Mouse (Mus musculus) cerebellum, postnatal 4 days (tissue): ENCODE measurements at regions not wholly inside any gene's neighbourhood (a gene's known extent, or its start where the extent isn't known, plus 50 kb on each side); places are given as distances from the start of the nearest gene placed in this dataset.
A peak's percentile ranks its signal among the peaks of the same experiment; 100 is the strongest.

Experiments used
- DNase-seq, 2 experiments: peaks; one replicate each; pipeline ENCODE4 v3.0.0; 2022; ENCODE audit warnings: low spot score in 2 of 2, mixed read lengths in 1 of 2

DNA sequence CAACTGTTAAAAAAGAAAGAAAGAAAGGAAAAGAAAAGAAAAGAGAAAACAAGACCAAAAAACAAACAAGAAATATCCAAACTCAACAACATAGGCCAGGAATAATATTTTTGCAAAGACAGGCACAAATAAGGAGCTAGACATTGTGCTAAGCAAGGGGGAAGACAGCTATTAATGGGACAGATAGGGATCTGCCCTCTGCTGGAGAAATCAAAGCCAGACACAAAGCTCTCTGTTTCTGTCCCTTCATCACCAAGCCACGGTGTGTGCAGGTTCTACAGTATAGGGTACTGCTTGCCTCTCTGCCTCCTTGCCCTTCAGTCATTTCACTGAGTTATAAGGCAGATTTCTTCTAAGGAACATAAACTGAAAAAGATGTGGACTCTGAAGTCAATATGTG is 57.8 kb upstream of the Chchd3 start:
- no peak for DNase-seq

DNA sequence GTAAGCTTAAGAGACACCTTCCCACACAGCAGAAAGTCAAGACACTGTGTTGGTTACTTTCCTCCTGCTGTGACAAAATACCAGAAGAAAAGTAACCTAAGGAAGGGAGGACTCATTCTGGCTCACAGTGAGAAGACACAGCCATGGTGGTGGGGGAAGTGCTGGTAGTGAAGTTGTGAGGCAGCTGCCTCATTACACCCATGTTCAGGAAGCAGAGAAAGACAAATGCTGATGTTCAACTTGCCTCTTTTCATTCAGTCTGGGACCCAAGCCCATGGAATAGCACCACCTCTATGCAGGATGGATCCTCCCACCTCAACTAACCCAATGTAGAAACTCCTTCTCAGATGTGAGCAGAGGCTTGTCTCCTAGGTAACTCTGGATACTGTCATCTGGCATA is 60.5 kb upstream of the Chchd3 start:
- no peak for DNase-seq

- DNase-seq = peak; percentile 44 to 61
Observed at GRCm38 (mm10) chr6:33126574-33126973, 66.5 kb upstream of the Chchd3 start.

- no peak for DNase-seq
Observed at GRCm38 (mm10) chr6:33136906-33137305, 76.8 kb upstream of the Chchd3 start.

GRCm38 (mm10) chr6:33137823-33138222 is 77.8 kb upstream of the Chchd3 start:
- DNase-seq = no peak

GRCm38 (mm10) chr6:33166479-33166878 is 82.4 kb upstream of the Exoc4 start:
- peak in 1 of 2 experiments; percentile 4 for DNase-seq

DNA sequence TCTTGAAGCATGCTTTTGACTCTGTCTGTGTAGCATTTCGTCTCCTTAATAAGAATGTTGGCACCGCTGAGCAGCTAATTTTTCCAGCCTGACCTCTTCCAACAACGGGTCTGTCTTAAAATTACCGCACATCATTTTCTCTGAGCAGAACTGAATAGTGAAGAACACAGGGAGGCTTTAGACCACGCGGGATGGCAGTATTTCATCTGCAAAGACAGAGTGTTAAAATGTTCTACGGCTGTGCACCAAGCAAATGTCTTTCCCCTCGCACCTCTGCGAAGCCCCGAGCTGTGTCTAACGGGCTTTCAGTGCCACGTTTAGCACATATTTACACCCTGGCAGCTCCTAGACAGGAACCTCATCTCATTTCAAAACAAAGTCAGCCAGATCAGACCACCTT is 75.3 kb upstream of the Exoc4 start:
- no peak for DNase-seq

DNA sequence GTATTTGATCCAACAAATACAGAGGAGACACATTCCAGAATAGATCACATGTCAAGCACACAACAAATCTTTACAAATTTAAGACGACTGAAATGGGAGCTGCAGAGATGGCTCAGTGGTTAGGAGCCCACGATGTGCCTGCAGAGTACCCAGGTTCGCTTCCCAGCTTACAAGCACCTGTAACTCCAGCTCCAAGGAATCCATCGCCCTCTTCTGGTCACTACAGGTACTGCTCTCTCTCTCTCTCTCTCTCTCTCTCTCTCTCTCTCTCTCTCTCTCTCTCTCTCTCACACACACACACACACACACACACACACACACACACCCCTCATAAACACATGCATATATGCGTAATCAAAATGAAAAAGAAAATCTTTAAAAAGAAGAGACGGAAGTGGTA is 74.3 kb upstream of the Exoc4 start:
- no peak for DNase-seq

DNA sequence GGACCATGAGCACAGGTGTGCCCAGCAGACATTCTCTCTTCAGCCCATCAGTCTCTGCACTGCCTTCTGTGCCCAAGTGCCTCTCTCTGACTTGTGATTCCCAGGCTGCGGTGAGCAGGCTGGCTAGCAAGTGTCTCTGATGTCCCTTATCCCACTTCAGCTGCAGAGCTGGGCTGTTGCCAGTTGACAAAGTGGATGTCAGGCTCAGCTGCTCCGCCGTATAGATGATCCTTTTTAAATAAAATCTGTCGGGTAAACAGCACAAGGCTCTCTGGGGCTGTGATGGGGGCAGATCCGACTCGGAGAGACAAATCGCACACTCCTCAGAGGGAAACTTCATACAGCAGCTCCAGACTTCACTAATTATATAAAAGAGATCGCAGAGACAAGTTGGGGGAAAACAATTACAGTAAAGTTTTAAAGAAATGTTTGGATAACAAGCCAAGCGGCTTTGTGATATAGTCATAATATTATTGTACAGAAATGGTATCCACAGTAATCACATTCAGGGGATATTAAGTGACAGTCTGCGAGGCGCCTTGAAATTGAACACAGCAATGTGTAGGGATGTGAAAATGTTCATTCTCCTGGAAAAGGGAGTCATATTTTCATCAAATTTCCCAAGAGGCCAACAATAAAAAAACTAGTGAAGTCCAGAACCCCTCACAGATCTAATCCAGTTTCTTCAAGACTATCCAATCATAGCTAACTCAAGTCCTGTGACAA is 59.2 kb upstream of the Exoc4 start:
- no peak for DNase-seq

DNA sequence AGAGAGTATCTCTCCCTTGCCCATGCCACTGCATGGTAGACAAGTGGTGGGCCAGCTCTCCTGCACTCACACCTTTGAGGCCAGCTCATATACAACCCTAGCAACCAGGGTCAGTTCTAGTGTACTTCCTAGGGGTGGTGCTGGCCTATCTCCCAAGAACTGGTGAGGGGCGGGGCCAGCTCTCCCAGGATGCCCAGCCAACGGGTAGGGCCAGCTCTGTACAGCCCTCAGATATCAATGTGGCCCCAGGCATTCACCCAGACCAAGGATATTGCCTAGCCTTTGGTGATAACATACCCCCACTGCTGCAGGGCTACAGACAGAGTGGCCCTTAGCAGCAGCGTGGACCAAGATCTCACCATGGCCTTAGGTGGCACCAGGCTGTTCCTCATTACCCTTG is 55.1 kb upstream of the Exoc4 start:
- DNase-seq = no peak
